Mouse (Mus musculus) layer of hippocampus, adult 2 months (tissue): ENCODE data around the gene Rnf222. TPM values are rescaled to one million over a fixed set of nuclear protein-coding genes. Genes with fewer than 3 reads are reported as not detected.
A peak's percentile ranks its signal among the peaks of the same experiment; 100 is the strongest.

Experiments
- DNase-seq, 2 experiments: peaks; one replicate each; pipeline ENCODE4 v3.0.0; 2022; ENCODE audit warnings: low spot score in 2 of 2
- H3K27ac ChIP-seq: fragments of 200-600 bp; 2 replicates; pipeline ENCODE4 v1.8.1; 2022
- H3K4me3 ChIP-seq: fragments of 200-600 bp; 2 replicates; pipeline ENCODE4 v1.8.1; 2022; ENCODE audit warnings: mild to moderate bottlenecking
- CTCF ChIP-seq: fragments of 200-600 bp; conservative IDR thresholded peaks from 2 replicates; pipeline ENCODE4 v1.8.1; 2022; ENCODE audit warnings: antibody characterized with exemption, mild to moderate bottlenecking, moderate library complexity
- long read RNA-seq, 2 experiments: library from polyadenylated mRNA; stranded (forward); transcript quantifications; one replicate each; pipeline ENCODE4 v2.0.0; 2021; ENCODE audit warnings: borderline mapping rate in 2 of 2
- total RNA-seq, 2 experiments: library from RNA; stranded (reverse); gene quantifications; 2 replicates each; pipeline ENCODE4 v1.2.3; 2021

Gene Rnf222
- not detected for total RNA-seq
- long read RNA-seq, experiment 1 = 0 reads
- long read RNA-seq, experiment 2 = 0 reads

DNA sequence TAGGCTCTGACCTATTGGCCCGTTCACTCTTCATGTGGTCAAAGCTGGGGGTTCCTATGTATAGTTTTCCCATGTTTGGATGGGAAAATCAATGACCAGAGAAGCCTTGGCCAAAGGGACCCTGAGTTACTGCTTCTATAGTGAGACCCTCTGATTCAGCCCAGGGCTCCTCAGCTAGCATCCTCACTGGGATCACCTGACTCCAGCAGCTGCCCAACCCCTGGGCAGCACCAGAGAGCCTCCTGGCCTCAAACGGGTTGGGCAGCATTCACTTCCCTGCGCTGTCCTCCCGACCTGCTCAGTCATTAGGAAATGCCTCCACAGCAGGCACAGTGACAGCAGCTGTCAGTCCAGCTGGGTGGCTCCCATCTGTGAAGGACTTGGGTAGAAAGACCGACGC, at the start of gene Rnf222:
Gene Rnf222 (plus strand): TSS at position 301 of the 400 bp plus-strand sequence.
- no peak for TF ChIP-seq CTCF
- DNase-seq = no peak
- H3K4me3 ChIP-seq = no peak within 1 kb of the TSS
- no peak within 1 kb of the TSS for H3K27ac ChIP-seq

DNA sequence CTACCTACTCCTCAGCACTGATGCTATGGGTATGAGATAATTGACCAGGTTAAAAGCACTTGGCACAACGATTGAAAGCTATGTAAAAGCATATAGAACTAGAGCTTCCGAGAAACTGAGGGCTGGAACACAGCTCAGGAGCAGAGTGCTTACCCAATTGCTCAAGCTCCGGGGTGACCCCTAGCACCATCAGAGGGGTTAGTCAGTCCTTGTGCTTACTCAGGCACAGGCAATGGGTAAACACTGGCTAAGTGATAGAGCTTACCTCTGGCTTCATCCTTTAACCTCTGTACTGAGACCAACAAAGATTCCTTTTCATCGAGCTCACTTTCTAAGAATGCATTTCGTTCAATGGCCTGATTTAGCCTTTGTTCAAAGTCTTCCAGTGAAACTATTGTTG, 48.7 kb upstream of the Rnf222 start:
- TF ChIP-seq CTCF = no peak
- Histone ChIP-seq H3K27ac (no peak overlapping the region), H3K4me3 (no peak overlapping the region)
- DNase-seq = no peak

- TF ChIP-seq CTCF = no peak
- no peak for DNase-seq
- Histone ChIP-seq H3K27ac (no peak overlapping the region), H3K4me3 (peak overlapping the region; percentile 99; the same call in 1 of the 2 replicates)
Observed at GRCm38 (mm10) chr11:68850862-68851261, 37.5 kb upstream of the Rnf222 start.

DNA sequence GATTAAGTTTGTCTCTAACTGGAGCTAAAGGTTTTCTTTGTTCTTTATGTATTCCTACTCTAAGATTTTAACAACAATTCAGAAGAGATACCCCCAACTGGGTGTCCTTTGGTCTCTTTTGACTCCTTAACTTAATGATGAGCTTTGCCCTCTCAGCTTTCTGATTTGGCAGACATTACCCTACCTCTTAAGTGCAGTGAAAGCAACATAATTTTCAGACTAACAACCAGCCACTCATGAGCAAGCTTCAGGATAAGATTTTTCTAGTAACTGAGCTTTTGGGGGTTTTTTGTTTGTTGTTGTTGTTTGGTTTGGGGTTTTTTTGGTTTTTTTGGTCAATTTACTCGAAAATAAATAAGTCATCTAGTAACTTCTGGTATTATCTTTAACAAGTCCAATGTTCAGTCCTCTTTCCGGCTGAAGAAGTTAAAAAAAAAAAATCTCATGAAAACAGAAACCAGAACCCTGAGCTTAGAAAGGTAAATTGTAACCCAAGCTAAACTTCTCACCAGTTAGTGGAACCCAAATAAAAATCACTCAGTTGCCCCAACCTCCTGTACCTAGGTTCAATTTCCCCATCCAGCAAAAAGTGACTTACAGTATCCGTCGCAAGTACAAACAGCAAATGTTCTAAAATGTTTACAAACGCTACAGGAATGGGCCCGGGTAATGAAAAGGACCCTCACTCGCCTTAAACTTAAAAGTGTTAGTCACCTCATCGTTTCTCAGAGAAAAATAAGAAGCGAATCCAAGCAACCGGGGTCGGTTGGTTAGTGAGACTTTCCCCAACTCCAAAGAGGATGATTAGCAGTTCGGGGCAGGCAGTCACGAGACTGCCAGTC, 36.5 kb upstream of the Rnf222 start:
- peak overlapping the region; percentile 98 for H3K27ac ChIP-seq
- no peak for TF ChIP-seq CTCF
- peak overlapping the region; percentile 99 for H3K4me3 ChIP-seq
- DNase-seq = no peak

DNA sequence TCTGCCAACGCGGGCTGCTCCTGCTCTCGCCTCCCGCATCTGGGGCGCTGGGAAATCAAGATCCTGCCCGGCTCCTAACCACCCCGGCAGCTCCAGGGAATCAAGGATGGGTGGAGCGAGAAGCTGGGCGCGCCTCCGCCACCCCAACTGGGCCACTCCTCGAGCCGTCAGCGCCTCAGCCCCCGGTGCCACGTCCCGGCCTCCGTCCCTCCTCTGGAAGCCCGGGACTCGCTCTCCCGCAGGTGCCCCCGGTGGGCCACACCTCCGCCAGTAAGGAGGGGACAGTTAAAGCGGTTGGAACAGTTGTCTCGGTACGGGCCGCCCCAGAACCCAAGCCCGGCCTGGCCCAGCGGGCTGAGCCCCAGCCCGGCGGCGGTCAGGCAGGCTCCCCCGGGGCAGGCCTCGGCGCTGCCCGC, 35.9 kb upstream of the Rnf222 start:
- peak overlapping the region; percentile 98 for H3K27ac ChIP-seq
- TF ChIP-seq CTCF = no peak

DNA sequence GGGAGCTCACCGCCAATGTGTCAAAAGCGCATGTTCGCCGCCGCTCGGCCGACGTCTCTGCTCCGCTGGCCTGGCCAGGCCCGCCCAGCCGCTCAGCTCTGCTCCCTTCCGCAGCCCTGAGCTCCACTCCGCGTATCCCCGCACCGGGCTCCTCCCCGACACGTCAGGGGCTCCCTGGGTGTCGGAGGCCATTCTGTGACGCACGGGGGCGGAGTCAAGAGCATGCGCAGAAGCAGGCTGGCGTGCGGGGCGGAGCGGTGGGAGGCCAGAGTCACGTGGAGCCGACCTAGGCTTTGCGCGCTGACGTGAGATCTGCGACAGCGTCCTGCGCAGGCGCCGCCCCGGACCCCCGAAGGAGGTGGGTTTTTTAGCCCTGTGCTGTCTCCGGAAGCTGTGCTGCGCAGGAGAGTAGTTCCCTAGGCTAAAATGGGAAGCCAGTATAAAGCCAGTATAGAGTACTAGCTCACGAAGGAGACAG, 35.4 kb upstream of the Rnf222 start:
- peak overlapping the region; percentile 98 for H3K27ac ChIP-seq
- peak; percentile 100 for DNase-seq
- TF ChIP-seq CTCF = no peak
- H3K4me3 ChIP-seq = peak overlapping the region; percentile 99

More for the DNA sequence above, 35.9 kb upstream of the Rnf222 start:
- peak overlapping the region; percentile 99 for H3K4me3 ChIP-seq
- peak; percentile 40 to 53 for DNase-seq

- DNase-seq = no peak
- TF ChIP-seq CTCF = 0 out of 2 replicates have a peak, but pooled peaks have one; percentile 9
- Histone ChIP-seq H3K4me3 (peak overlapping the region; percentile 99), H3K27ac (peak overlapping the region; percentile 95)
Observed at GRCm38 (mm10) chr11:68853611-68854401, 34.5 kb upstream of the Rnf222 start.

DNA sequence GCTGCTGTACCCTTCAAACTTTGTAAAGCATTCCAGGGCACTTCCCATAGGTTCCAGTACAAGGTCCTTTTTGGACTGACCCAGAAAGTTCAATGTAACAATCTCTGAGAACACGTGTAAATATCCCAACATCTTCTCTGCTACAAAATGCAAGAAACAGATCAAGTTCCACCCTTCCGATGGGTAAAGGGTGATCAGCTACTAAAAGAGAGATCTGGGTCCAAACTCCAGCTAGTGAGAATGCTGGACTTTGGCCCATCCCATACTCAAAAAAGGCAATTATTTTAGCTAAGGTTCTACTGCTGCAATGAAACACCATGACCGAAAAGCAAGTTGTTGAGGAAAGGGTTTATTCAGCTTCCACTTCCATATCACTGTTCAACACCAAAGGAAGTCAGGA, 33.7 kb upstream of the Rnf222 start:
- no peak for DNase-seq
- Histone ChIP-seq H3K27ac (no peak overlapping the region), H3K4me3 (no peak overlapping the region)
- no peak for TF ChIP-seq CTCF

DNA sequence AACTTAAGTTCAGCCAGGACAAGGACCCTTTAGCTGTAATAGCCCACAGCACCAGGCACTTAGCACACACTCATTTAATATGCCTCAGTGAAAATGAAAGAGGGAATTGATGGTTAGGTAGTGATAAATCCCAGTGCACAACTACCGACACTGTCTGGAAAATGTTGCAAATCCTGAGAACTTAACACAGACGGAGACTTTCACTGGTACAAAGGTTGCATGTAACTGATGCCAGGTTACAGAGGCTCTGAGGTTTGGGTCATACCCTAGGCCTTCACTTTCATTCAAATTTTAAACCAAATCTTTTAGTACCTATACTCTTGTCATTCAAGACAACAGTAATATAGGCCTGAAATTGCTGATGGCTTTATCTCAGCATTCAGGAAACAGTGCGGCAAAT, 31.0 kb upstream of the Rnf222 start:
- no peak for DNase-seq
- Histone ChIP-seq H3K4me3 (no peak overlapping the region), H3K27ac (no peak overlapping the region)
- no peak for TF ChIP-seq CTCF

GRCm38 (mm10) chr11:68859943-68860593, 28.3 kb upstream of the Rnf222 start:
- no peak for TF ChIP-seq CTCF
- H3K27ac ChIP-seq = no peak overlapping the region
- DNase-seq = no peak
- H3K4me3 ChIP-seq = no peak overlapping the region

DNA sequence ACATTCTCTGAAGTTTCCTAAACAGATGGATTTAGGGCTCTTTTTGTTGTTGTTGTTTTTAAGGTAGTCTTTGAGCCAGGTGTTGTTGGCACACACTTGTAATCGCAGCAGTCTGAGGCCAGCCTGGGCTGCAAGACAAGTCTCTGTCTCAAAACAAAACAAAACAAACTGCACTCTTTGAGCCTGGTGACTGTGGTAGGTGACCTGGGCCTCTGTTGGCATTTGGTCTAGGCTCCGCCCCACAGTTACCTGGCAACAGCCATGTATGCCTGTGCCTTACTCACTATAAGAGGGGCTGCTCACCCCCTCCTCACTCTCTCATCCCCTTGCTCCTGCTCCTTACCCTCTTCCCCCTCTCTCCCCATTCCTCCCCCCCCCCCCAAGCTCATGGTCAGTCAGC, 26.1 kb upstream of the Rnf222 start:
- no peak for DNase-seq
- Histone ChIP-seq H3K27ac (no peak overlapping the region), H3K4me3 (no peak overlapping the region)
- no peak for TF ChIP-seq CTCF

GRCm38 (mm10) chr11:68863631-68864091, 24.7 kb upstream of the Rnf222 start:
- no peak for TF ChIP-seq CTCF
- DNase-seq = no peak
- no peak overlapping the region for H3K27ac ChIP-seq
- H3K4me3 ChIP-seq = no peak overlapping the region
